Mouse (Mus musculus) retina, postnatal 1 day (tissue): ENCODE data around the gene Usp46.
"Not testable (repeated sequence)": the region's sequence is repeated elsewhere in the genome, so short reads cannot be mapped to it uniquely, and the experiment has no call there.

ENCODE experiments used
- DNase-seq: peaks from one replicate; pipeline ENCODE4 v3.0.0-alpha.2; 2012

Usp46 gene

DNA sequence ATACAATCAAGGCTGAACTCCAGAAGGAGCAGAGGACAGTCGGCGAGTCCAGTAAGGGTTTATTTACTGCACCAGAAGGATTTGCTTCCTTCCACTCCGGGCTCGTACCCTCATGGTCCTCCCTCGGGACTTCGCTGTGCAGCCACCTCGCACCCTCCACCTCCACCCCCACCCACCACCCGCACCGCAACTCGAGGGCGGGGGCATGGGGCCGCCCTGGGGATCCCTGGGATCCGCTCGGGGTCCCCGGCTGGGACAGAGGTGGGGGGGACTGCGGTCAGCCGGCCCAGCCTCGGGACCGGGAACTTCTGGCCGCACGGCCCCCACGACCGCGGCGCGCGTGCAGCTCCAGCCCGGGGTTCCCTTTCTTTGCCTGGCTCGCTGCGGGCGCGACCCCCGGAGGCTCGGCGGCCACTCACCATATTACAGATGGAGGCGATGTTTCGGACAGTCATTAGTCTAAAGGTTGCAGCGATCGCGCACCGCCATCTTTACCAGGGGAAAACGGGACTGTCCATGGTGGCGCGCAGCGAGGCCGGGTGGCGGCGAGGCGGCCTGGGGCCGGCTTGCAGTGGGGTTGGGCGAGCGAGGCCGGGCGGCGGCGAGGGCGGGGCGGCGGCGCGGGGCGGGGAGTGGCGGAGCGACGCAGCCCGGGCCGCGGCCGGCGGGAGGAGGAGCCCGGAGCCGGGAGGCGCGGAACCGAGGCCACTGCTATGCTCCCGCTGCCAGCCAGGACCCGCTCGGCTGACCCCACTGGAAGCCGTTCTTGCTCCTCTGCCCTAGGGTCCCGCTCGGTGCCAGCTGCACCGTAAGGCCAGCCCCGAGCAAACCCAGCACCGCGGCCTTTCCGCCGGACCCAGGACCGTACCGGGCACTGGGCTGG is at the start of gene Usp46:
Gene Usp46, minus strand, starts transcription at position 601 of the 883 bp plus-strand sequence.
- DNase-seq = peak; percentile 86

DNA sequence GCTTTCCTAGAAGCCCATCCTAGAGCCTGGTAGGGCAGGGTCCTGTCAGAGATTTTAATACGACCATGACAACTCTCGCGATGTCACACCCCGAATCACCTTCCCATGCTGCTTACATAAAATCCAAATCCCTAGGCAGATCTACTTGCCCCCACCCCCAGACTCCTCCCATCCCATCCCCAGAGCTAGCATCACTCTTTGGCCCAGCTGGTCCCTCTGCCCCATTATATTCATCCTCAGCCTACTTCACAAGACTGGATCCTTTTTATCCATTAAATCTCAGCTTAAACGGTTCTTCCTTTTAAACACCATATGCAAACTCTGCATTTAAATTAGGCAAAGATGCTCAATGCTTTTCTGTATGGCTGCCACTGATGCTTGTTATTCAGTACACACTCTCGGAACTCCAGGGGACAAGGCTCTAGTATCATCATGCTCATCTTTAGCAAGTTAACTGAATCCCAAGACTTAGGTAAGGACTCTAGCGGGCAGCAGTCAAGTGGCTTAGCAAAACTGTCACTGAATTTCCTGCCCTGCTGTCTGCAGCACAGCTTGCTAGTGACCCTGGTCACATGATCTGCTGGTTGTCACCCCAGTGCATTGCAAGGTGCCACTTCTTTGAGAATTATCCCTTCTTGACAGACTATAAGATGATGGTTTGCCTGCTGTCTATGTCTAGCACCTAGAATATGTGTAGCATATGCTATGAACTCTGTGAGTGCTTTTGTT is 45.9 kb upstream of the Usp46 start:
- no peak for DNase-seq

DNA sequence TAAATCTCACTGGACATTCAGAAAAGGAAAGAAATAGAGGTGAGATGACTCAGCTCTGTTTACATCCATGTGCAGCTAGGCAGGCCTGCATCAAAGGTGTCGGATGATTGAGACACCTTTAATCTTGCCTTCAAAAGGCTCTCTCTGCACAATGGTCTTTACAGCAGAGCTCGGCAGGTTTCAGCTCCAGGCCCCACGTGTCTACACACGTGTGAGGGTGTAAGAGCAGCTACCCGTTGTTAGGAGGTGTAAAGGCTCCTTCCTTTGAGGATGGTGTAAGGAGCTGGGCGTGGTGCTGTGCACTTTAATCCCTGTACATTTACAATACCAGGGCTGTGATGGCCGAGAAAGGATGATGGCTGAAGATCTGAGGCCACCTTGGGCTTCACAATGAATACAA is 37.2 kb upstream of the Usp46 start:
- no peak for DNase-seq

DNA sequence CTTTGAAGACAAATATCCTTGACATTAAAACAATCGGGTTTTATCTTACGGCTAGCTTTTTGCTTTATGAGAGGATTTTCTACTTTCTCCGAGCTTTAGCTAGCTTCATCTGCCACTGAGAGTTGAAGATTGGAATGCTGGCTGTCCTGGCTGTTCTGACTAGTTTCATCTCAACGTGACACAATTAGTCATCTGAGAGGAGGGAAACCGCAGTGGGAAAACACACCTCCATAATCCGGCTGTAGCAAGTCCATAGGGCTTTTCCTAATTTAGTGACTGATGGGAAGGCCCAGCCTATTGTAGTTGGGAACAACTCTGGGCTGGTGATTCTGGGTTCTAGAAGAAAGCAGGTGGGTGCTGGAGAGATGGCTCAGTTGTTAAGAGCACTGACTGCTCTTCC is 33.5 kb upstream of the Usp46 start:
- no peak for DNase-seq

DNA sequence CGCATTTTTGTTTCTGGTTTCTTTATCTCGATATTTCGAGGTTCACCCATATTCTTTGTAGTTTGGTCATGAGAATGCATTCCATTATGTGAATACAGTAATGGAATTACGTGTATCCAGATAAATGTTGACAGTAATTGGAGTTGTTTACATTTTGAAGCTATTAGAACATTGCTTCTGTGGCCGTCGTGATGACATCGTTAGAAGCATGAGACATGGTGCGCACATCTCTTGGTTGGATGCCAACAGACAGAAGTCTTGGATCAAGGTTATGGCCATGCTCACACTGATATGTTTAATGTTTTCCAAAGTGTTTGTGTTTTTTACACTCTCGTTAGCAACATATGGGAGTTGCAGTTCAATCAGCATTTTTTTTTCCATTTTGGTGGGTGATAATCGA is 30.8 kb upstream of the Usp46 start:
- no peak for DNase-seq

DNA sequence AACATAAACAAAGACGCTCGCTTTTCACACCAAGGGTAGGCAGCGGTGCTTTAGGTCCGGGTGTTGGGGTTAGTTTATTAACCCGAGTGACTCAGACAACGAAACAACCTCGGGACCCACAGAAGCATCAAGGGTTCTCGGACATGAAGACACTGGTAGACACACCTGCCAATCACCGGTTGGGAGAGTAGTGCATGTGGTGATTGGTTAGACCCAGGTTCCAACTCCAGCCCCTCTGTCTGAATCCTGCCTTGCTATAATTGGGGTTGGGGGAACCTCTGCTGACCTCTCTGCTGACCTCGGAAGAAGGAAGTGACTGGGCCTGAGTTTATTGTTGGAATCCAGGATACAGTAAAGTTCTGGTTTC is 29.6 kb upstream of the Usp46 start:
- no peak for DNase-seq

DNA sequence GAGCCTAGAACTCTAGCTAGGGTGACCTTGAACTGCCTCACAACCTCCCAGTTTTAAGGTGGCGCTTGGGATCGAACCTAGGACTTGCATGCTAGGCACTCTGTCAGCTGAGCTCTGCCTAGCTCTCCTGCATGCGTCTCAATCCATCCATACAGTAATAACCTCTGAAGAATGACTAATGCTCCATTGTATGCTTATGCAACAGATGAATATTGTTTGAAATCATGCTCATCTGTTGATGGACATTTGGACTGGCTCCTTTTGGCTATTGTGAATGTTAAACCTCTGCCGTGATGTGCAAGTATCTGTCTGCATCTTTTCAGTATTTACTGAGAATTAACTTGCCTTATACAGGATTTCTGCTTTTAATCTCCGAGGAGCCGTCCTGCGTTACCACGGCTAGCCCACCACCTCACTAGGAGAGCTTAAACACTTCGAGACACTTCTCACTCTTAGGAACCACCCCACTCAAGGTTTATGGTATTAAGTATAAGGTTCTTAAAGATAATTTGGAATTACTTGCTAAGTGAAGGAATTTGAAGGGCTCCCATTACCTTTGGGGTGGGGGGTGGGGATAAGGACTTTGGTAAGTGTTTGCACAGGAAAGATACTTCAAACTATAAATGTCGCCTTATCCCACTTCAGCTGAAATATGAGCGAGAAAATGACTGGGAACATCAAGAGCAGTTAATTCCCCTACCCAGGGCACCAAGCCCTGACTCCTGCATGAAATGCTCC is 29.1 kb upstream of the Usp46 start:
- no peak for DNase-seq

DNA sequence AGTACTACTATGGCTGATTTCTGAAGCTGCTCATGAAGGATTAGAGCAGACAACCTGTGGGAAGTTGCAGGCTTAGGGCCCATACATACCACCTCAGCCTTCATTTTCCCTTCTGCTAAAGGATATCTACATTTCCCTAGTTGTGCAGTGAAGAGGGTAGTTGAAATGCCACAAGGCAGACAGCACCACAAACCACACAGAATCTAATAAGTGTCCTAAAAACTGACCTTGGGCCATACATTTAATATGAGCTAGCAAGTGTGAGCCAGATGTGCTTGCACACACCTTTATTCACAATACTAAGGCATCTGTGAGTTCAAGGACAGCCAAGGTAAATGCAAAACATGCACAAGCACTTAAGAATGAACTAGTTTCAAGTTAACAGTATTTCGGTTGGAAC is 27.8 kb upstream of the Usp46 start:
- DNase-seq = no peak

DNA sequence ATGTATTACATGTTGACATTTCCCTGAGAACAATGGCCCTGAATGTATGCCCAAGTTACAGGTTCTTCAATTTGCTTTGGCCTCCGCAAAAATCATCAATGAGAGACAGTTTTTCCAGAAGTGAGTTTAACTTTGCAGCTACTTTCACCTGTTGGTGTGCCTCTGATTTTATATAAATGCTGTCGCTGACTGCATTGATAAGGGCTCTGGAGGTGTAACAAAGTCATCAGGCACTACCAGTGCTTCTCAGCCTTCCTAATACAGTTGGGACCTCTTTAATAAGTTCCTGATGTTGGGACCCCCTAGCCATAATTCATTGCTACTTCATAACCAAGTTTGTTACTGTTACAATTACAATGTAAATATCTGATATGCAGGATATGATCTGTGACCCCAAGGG is 27.4 kb upstream of the Usp46 start:
- DNase-seq = no peak

DNA sequence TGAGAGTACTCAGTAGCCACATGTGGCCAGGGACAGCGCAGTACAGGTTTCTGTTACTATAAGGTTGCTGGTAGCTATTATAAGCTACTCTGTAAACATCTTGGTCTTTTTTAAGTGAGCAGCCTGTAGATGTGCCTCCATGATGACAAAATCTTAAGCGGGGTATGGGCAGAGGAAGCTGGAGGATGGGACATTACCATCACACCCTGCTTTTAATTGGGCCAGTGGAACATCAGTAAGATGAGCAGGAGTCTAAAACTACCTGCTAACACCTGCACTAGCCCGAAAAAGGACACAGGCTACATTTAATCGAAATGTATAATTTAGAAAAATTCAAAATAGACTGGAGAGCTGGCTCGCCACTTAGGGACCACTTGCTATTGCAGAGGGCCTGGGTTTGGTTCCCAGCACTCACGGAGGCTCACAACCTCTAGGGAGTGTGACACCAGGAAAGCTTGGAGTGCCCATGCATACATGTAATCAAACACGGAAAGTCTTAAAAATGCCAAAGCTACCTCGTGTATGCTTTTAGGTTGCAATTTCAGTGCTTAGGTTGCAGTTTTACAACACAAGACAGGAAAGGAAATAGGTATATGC is 26.7 kb upstream of the Usp46 start:
- no peak for DNase-seq

DNA sequence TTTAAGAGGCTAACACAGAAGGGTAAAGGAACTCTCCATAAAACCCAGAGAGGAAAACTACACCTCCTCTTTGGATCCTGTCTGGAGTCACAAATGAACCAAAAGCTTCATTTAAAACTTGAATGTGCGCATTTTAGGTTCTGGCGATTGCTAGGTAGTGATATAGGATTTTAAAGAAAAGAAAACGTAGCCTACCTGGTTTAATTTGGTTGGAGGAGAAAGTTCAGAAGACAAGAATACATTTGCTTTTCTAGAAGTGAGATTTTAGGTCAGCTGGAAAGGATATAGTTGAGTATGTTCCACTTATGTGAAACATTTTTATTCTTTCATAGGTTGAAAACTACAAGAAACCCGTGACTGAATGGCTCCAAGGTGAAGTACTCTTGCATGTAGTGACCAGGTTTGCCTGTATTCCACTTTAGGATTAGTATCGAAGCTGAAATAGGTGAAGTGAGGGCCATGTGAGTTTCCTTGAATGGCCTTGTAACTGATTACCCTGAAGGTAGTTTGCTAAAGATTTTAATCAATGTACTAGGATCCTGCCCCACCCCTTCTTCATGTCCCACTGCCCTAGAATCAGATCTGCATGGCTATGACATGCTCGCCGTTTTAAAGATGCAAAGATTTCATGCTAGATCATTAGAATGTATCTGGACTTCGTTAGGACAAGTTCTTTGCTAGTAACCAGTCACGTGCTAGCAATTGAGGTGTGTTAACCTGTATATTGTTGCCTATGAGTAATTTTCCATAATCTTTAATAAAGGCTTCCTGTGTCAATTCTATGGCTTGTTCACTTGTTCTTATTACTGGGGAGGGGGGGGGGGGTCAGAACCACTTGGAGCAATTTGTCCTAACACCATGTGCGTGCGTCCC is 25.6 kb upstream of the Usp46 start:
- DNase-seq = no peak

DNA sequence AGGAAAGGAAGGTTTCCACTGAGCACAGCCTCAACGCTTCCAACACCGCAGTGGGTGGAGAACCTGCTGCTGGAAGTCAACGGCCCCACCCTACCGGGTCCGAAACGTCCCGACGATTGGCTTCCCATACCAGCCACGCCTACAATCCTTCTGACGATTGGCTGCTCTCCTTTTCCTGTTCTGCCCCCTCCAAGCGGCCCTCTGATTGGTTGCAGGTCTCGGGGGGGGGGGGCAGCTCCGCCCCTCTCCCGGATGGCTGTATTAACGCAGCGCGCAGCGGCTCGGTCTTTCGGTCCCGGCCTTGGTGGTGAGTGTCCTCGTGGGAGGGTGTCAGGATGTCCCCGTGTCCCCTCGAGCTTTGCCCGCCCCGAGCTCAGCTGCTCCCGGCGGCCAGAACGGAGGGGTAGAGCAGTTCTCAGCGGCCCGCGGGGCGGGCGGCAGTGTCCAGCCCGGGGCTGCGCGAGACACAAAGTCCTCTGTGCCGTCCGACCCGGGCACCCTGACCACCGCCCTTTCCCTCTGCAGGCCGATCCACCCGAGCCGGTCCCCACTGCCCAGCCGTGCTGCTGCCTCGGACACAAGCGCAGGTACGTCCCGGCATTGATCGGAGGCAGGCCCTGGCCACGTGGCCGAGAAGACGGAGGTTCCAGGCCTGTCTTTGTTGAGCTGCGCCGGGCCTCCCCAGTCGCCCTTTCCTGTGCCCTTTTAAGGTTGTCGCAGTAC is 24.8 kb upstream of the Usp46 start:
- peak; percentile 97 for DNase-seq

DNA sequence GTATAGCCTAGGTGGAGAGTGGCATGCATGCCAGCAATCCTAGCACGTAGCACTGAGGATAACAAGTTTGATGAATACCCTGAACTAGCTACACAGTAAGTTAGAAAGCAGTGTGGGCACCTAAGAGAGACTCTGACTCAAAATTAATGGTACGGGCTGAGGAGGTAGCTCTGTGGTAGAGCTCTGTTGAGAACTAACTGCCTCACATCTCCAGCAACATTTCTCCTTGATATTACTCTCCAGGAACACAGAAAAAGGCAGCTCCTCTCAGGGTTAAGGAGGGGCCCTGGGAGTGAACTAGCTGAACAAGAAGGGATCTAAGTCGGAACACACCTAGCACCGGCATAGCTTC is 24.2 kb upstream of the Usp46 start:
- no peak for DNase-seq

DNA sequence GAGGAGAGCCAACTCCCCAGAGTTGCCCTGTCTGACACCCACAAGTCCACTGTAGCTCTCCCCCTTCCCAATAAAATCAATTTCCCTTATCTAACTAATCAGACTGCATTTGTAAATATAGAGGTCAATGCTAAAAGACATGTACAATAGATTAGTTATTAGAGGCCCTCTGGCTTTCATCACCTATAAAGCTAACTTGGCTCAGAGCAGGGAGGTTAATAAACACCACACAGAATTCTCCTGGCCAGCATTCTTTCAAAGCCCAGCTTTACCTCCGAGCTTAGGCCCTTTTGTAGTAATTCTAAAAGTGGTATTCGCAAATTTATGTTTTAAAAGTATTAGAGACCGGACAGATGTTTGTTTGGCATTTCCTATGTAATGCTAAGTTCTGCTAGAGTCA is 21.4 kb upstream of the Usp46 start:
- DNase-seq = no peak

DNA sequence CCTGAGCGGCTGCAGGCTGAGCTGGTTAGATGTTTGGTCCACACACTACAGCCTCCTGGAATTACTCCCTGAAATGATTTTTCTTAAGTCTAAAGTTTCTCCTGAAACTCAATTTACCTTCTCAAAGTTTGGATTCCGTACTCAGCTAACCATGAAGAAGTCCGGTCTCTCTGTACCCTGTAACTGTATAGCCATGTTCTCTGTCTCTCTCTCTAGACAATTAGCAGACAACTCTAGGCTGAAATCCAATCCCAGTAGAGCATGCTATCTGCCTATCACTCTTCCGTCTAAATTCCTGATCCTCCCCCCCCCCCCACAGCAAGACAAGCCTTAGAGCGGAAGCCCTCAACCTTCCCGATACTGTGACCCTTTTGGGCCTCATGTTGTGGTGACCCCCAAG is 13.5 kb upstream of the Usp46 start:
- DNase-seq = no peak

DNA sequence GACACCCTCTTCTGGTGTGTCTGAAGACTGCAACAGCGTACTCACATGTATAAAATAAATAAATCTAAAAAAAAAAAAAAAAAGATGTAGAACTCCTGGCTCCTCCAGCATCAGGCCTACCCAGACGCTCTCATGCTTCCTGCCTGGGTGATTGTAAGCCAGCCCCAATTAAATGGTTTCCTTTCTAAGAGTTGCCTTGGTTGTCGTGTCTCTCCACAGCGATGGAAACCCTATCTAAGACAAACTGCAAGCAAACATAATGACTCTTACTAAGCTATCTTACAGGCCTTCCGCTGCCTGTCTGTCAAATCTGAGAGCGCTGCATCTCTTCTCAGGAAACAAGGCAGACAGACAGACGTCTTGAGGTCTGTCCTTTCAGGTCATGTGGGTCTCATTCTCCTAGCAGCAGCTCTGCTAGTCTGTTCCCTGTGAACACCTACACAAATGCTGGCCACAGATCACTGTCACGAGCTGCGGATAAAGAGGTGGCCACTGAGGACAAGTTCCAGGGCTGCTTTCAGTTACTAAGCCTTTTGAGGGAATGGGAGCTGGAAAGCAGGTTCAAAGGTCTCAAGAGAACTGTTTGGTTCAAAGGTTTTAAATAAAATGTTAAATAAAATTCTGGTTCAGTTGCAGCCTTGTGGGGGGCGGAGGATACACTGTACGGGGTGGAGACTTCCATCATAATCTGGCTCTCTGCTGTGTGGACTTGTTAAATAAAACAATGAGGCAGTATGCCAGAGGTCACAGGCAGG is 10.8 kb upstream of the Usp46 start:
- no peak for DNase-seq

DNA sequence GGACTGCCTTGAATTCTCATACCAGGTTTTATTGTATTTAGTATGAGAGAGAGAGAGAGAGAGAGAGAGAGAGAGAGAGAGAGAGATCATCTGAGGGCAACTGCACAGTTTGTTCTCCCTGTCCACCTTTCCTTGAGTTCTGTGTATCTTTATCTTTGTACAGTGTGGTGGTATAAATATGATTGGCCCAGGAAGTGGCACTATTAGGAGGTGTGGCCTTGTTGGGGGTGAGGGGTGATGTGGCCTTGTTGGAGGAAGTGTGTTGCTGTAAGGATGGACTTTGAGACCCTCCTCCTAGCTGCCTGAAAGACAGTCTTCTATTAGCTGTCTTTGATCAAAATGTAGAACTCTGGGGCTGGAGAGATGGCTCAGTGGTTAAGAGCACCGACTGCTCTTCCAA is 10.2 kb upstream of the Usp46 start:
- DNase-seq = no peak

DNA sequence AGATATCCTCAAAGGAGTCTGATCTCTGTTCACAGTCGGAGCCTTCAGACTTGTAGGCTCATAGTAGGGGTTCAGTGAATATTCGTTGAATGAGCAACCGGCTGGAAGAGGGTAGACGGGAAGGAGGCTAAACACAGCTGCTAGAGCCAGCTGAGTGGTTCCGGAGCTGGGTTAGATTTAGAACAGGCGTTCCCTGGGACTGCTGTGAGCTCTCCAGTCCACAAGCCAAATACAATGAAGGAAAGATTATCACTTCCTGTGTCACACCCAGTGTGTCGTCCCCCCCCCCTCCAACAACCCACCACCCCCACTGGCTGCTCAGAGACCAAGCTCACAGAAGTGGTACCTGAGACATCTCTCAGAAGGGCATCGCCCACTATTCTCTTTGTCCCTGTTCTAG is 9.7 kb upstream of the Usp46 start:
- DNase-seq = no peak

DNA sequence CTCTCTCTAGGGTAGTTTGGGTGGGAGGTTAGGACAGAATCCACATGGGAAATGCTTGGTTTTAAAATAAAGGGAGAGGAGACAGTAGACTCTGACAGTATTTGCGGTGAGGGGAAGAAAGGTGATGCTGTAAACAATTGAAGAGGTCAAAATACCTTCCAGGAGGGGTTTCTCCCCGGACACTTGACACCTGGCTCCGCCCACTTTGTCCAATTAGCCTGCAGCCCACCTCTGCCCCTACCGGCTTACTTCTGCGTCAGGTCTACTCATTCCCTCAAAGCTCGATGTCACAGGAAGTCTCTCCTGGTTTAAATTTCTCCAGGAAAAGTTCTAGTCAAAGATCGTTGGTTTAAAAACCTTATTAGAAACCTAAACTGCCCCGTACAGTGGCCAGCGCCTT is 8.5 kb upstream of the Usp46 start:
- no peak for DNase-seq

DNA sequence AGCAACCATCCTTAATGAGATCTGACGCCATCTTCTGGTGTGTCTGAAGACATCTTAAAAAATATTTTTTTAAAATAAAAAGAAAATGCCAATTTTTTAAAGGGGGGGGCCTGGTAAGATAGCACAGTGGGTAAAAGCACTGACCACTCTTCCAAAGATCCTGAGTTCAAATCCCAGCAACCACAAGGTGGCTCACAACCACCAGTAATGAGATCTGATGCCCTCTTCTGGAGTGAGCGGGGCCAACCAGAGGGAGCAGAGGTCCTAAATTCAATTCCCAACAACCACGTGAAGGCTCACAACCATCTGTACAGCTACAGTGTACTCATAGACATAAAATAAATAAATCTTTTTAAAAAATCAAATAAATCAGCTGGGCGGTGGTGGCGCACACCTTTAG is 2.3 kb upstream of the Usp46 start:
- not testable (repeated sequence) for DNase-seq

DNA sequence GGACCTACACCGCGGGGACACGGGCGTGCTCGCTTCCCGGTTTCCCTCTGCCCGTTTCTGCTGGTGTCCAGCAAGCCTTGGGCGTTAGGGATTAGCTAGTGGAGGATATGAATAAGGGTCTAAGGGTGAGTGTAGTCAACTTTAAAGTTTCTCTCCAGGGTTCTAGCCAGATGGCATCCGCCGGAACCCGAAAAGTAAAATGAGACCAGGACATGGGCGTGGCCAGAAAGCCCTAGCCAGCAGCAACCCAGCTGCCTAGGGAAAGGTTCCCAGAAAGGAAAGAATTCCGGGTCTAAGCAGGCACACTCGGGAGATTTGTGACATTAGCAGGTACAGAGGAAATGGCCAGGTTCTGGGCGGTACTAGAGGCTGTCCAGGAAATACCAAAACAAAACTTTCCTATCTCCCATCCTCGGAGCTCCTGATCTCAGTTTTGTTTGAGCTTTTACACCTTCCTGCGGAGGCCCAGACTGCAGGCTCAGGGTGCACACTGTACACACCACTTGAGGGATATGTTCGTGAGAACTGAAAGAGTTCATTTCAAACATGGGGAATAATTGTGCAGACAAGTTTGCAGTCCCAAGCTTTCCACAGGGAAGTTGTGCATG is 587 bp upstream of the Usp46 start:
- DNase-seq = peak; percentile 72
